Mouse (Mus musculus) E14TG2a.4 (cell line): ENCODE measurements around the gene Pbrm1.

Experiments used
- CTCF ChIP-seq: conservative IDR thresholded peaks from 2 replicates; pipeline ENCODE4 v1.5.1; 2014; ENCODE audit warnings: low read length
- NANOG ChIP-seq: IDR thresholded peaks from 2 replicates; pipeline ENCODE4 v1.6.1; 2014; ENCODE audit warnings: borderline replicate concordance, low read length, mixed read lengths
- POU5F1 ChIP-seq: IDR thresholded peaks from 2 replicates; pipeline ENCODE4 v1.6.1; 2014; ENCODE audit warnings: low read length, borderline replicate concordance

GRCm38 (mm10) chr14:31132031-31132430 lies 113.1 kb downstream of the Pbrm1 start:
- TF ChIP-seq CTCF = no peak
- TF ChIP-seq POU5F1 = no peak
- TF ChIP-seq NANOG = no peak
